Mouse (Mus musculus): ENCODE data around the gene Rps6ka2. TPM values are rescaled to one million over a fixed set of nuclear protein-coding genes. Genes with fewer than 3 reads are reported as not detected.

Gene Rps6ka2
- total RNA-seq, 1 experiment, result 16.2 TPM

- Histone ChIP-seq H3K27ac (ENCODE audit: insufficient read depth, low read depth, low read length, poor library complexity, severe bottlenecking) (no peak overlapping the region), H3K4me3 (ENCODE audit: insufficient read depth in 1 of 2, low read depth in 1 of 2, low read length in 2 of 2, poor library complexity in 1 of 2, severe bottlenecking in 1 of 2) (no peak overlapping the region), H3K9ac (ENCODE audit: insufficient read depth, low read depth, low read length, poor library complexity, severe bottlenecking) (no peak overlapping the region), H3K4me1 (ENCODE audit: control insufficient read depth in 2 of 2, insufficient read depth in 2 of 2, low read length in 2 of 2, poor library complexity in 1 of 2) (peaks cover 7 to 12% of the 10 kb centered on the region in 2 experiments; a peak in 3 of 4 replicates), H3K36me3 (ENCODE audit: control insufficient read depth, insufficient read depth, low read length, poor library complexity, severe bottlenecking) (peaks cover 3% of the 10 kb centered on the region; the same call in 1 of the 2 replicates), H3K9me3 (ENCODE audit: control insufficient read depth, insufficient read depth, low read depth, low read length) (no peaks in the 10 kb centered on the region)
- in situ Hi-C loops (cut with MboI; ENCODE audit: low sequenced_read_pairs in 2 of 2, unreplicated experiment in 2 of 2), result no loop called here
- TF ChIP-seq HCFC1 (IDR thresholded peaks at IDR 0.05; ENCODE audit: borderline replicate concordance, insufficient read depth, low read length) (no peak), CHD2 (IDR thresholded peaks at IDR 0.05; ENCODE audit: low read depth, low read length) (no peak), MAFK (IDR thresholded peaks at IDR 0.05; ENCODE audit: insufficient read depth, low read depth, low read length) (no peak), ZNF384 (IDR thresholded peaks at IDR 0.05; ENCODE audit: low read depth, low read length) (no peak), ZC3H11A (IDR thresholded peaks at IDR 0.05; ENCODE audit: borderline replicate concordance, low read depth, low read length) (no peak)
- DNase-seq (ENCODE audit: low read depth, low spot score), result no peak
Observed at GRCm38 (mm10) chr17:7189975-7190374, 20.1 kb downstream of the Rps6ka2 start.

- peaks cover 15 to 16% of the 10 kb centered on the region in 2 experiments; a peak in 3 of 4 replicates for H3K4me1 ChIP-seq (ENCODE audit: control insufficient read depth in 2 of 2, insufficient read depth in 2 of 2, low read length in 2 of 2, poor library complexity in 1 of 2)
- in situ Hi-C loops (cut with MboI; ENCODE audit: low sequenced_read_pairs in 2 of 2, unreplicated experiment in 2 of 2), result no loop called here
- no peak overlapping the region for H3K9ac ChIP-seq (ENCODE audit: insufficient read depth, low read depth, low read length, poor library complexity, severe bottlenecking)
- no peak for DNase-seq (ENCODE audit: low read depth, low spot score)
- TF ChIP-seq ZC3H11A (IDR thresholded peaks at IDR 0.05; ENCODE audit: borderline replicate concordance, low read depth, low read length) (no peak), MAFK (IDR thresholded peaks at IDR 0.05; ENCODE audit: insufficient read depth, low read depth, low read length) (no peak), HCFC1 (IDR thresholded peaks at IDR 0.05; ENCODE audit: borderline replicate concordance, insufficient read depth, low read length) (no peak), CHD2 (IDR thresholded peaks at IDR 0.05; ENCODE audit: low read depth, low read length) (no peak), ZNF384 (IDR thresholded peaks at IDR 0.05; ENCODE audit: low read depth, low read length) (no peak)
- H3K9me3 ChIP-seq (ENCODE audit: control insufficient read depth, insufficient read depth, low read depth, low read length), result no peaks in the 10 kb centered on the region
- no peak overlapping the region for H3K4me3 ChIP-seq (ENCODE audit: insufficient read depth in 1 of 2, low read depth in 1 of 2, low read length in 2 of 2, poor library complexity in 1 of 2, severe bottlenecking in 1 of 2)
- no peaks in the 10 kb centered on the region for H3K36me3 ChIP-seq (ENCODE audit: control insufficient read depth, insufficient read depth, low read length, poor library complexity, severe bottlenecking)
- H3K27ac ChIP-seq (ENCODE audit: insufficient read depth, low read depth, low read length, poor library complexity, severe bottlenecking), result no peak overlapping the region
Observed at GRCm38 (mm10) chr17:7194140-7194840, 24.4 kb downstream of the Rps6ka2 start.

GRCm38 (mm10) chr17:7197121-7197925 lies 27.4 kb downstream of the Rps6ka2 start:
- H3K4me1 ChIP-seq (ENCODE audit: control insufficient read depth in 2 of 2, insufficient read depth in 2 of 2, low read length in 2 of 2, poor library complexity in 1 of 2), result peaks cover 10 to 11% of the 10 kb centered on the region in 2 experiments; a peak in 2 of 4 replicates
- H3K27ac ChIP-seq (ENCODE audit: insufficient read depth, low read depth, low read length, poor library complexity, severe bottlenecking), result no peak overlapping the region
- H3K36me3 ChIP-seq (ENCODE audit: control insufficient read depth, insufficient read depth, low read length, poor library complexity, severe bottlenecking), result no peaks in the 10 kb centered on the region
- no peak overlapping the region for H3K9ac ChIP-seq (ENCODE audit: insufficient read depth, low read depth, low read length, poor library complexity, severe bottlenecking)
- H3K4me3 ChIP-seq (ENCODE audit: insufficient read depth in 1 of 2, low read depth in 1 of 2, low read length in 2 of 2, poor library complexity in 1 of 2, severe bottlenecking in 1 of 2), result no peak overlapping the region
- no peaks in the 10 kb centered on the region for H3K9me3 ChIP-seq (ENCODE audit: control insufficient read depth, insufficient read depth, low read depth, low read length)
- TF ChIP-seq ZNF384 (IDR thresholded peaks at IDR 0.05; ENCODE audit: low read depth, low read length), result no peak
- TF ChIP-seq HCFC1 (IDR thresholded peaks at IDR 0.05; ENCODE audit: borderline replicate concordance, insufficient read depth, low read length), result no peak
- TF ChIP-seq MAFK (IDR thresholded peaks at IDR 0.05; ENCODE audit: insufficient read depth, low read depth, low read length), result no peak
- TF ChIP-seq ZC3H11A (IDR thresholded peaks at IDR 0.05; ENCODE audit: borderline replicate concordance, low read depth, low read length), result no peak
- TF ChIP-seq CHD2 (IDR thresholded peaks at IDR 0.05; ENCODE audit: low read depth, low read length), result no peak
- DNase-seq (ENCODE audit: low read depth, low spot score), result no peak
- in situ Hi-C loops (cut with MboI; ENCODE audit: low sequenced_read_pairs in 2 of 2, unreplicated experiment in 2 of 2), result no loop called here

GRCm38 (mm10) chr17:7204771-7205406 lies 35.0 kb downstream of the Rps6ka2 start:
- no peak for DNase-seq (ENCODE audit: low read depth, low spot score)
- TF ChIP-seq HCFC1 (IDR thresholded peaks at IDR 0.05; ENCODE audit: borderline replicate concordance, insufficient read depth, low read length), result no peak
- no peak for TF ChIP-seq MAFK (IDR thresholded peaks at IDR 0.05; ENCODE audit: insufficient read depth, low read depth, low read length)
- TF ChIP-seq CHD2 (IDR thresholded peaks at IDR 0.05; ENCODE audit: low read depth, low read length), result no peak
- no peak for TF ChIP-seq ZNF384 (IDR thresholded peaks at IDR 0.05; ENCODE audit: low read depth, low read length)
- TF ChIP-seq ZC3H11A (IDR thresholded peaks at IDR 0.05; ENCODE audit: borderline replicate concordance, low read depth, low read length), result no peak
- no peaks in the 10 kb centered on the region for H3K9me3 ChIP-seq (ENCODE audit: control insufficient read depth, insufficient read depth, low read depth, low read length)
- no peak overlapping the region for H3K9ac ChIP-seq (ENCODE audit: insufficient read depth, low read depth, low read length, poor library complexity, severe bottlenecking)
- no peak overlapping the region for H3K4me3 ChIP-seq (ENCODE audit: insufficient read depth in 1 of 2, low read depth in 1 of 2, low read length in 2 of 2, poor library complexity in 1 of 2, severe bottlenecking in 1 of 2)
- peaks cover 4 to 35% of the 10 kb centered on the region in 2 experiments; a peak in 3 of 4 replicates for H3K4me1 ChIP-seq (ENCODE audit: control insufficient read depth in 2 of 2, insufficient read depth in 2 of 2, low read length in 2 of 2, poor library complexity in 1 of 2)
- in situ Hi-C loops (cut with MboI; ENCODE audit: low sequenced_read_pairs in 2 of 2, unreplicated experiment in 2 of 2), result no loop called here
- H3K36me3 ChIP-seq (ENCODE audit: control insufficient read depth, insufficient read depth, low read length, poor library complexity, severe bottlenecking), result no peaks in the 10 kb centered on the region; the same call in 1 of the 2 replicates
- H3K27ac ChIP-seq (ENCODE audit: insufficient read depth, low read depth, low read length, poor library complexity, severe bottlenecking), result no peak overlapping the region
